Mouse (Mus musculus): ENCODE results near the gene Celf1.

DNA sequence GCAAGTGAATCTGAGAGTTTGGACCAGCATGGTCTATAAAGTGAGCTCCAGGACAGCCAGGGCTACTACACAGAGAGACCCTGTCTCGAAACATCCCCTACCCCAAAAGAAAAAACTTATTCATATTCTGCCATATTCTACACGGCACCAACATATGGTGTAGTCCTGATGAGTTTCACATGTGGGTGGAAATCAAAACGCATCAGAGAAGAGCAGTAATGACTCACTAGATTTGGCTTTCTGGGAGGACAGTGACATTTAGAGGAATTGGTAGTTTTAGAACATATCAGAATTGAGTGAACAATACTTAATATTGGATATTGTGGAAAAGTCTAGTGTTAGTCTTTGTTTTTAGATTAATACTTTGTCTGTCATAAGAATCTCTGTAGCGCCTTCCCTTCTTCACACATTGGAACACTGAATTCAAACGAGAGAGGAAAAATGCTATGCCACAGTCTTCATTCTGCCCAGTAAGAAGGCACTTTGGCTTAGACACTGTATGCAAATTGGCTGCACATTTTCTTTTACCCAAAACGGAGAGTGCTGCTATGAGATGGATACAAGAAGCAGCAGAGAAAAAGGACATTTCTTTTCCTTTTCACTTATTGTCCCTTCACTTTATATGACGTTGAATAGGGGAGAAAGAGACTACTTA, 35.1 kb downstream of the Celf1 start:
- TF ChIP-seq ZC3H11A (IDR thresholded peaks at IDR 0.05; ENCODE audit: low read depth, low read length) (no peak), MAX (IDR thresholded peaks at IDR 0.05; ENCODE audit: low read length) (no peak), EP300 (IDR thresholded peaks at IDR 0.05; ENCODE audit: low read depth in 1 of 2, low read length in 2 of 2) (no peak), CTCF (IDR thresholded peaks at IDR 0.05 in 2 of 3, conservative IDR thresholded peaks at IDR 0.05 in 1 of 3; ENCODE audit: control insufficient read depth in 1 of 3, insufficient read depth in 1 of 3, low read depth in 2 of 3, low read length in 3 of 3, poor library complexity in 1 of 3, severe bottlenecking in 1 of 3) (no peak), POLR2A (IDR thresholded peaks at IDR 0.05; ENCODE audit: control insufficient read depth in 1 of 2, insufficient read depth in 1 of 2, low read depth in 1 of 2, low read length in 2 of 2, poor library complexity in 1 of 2) (no peak), MAZ (IDR thresholded peaks at IDR 0.05; ENCODE audit: low read depth, low read length) (no peak), USF1 (IDR thresholded peaks at IDR 0.05; ENCODE audit: low read depth, low read length) (no peak), USF2 (IDR thresholded peaks at IDR 0.05; ENCODE audit: borderline replicate concordance in 1 of 2, insufficient read depth in 1 of 2, low read depth in 1 of 2, low read length in 2 of 2) (no peak)

All from MEL (cell line).